Mouse (Mus musculus): ENCODE data around the gene Kctd15. TPM values are rescaled to one million over a fixed set of nuclear protein-coding genes. Genes with fewer than 3 reads are reported as not detected.

The Kctd15 gene
- total RNA-seq, 1 experiment from 2014 or later: not detected

Other genes with a start within 250 kb of the Kctd15 start
- gene Chst8, start 156.0 kb upstream of the Kctd15 start, total RNA-seq (2017): not detected in 2 replicates